Mouse (Mus musculus): ENCODE results near the gene Fabp6. TPM values are rescaled to one million over a fixed set of nuclear protein-coding genes. Genes with fewer than 3 reads are reported as not detected.

Gene Fabp6
- polyA plus RNA-seq (2017; shearing (Covaris generic)): not detected

DNA sequence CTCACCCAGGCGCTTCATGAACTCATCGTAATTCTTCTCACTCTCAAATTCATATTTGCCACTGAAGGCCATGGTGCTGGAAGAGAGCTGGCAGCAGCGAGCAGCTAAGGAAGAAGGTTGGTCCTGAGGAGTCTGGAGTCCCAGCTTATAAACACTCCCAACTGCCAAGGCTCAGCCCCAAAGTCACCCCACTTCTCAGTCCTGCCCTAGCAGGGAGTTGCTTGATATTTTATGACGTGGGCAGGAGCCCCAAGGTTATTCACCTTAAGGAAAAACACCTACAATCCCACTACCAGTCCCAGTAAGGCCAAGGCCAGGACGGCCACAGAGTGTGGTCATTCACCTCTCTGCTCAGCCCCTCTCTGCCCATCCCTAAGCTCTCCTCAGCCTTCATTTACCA, at the start of gene Fabp6:
Gene Fabp6 (minus strand): TSS at position 101 of the 400 bp plus-strand sequence.

DNA sequence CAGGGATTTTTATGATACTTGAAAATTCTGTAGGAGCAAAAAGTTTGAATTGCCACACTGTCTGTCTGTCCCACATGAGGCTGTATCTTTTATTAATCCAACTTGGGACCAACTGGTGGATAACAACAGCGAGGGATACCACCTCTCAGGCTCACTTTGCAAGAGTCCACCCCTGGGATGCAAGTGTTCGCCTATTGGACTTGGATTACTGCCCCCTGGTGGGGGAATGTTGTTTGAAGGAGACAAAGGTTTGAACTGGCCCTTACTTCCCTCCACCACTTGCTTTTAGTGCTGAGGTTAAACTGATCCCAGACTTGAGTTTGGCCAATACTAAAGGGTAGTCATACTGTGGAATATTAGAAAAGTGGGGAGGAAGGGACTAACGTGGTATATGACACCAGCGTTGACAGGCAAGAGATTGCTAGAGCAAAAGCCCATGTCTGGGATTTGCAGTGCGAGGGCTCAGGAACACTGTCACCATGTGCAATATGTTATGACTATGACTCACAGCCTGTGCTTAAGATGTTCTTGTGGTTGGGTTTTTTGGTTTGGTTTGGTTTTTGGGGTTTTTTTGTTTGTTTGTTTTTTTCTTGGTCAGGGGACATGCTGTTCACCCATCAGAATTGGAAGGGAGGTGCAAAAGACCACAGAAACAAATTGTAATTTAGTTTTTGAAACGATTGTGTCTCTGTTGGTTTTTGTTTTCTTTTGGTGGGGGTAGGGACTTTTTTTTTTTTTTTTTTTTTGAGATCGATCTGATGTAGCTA, 14.8 kb downstream of the Fabp6 start, which contains the start of gene 4933415A04Rik:
Gene 4933415A04Rik (plus strand): TSS at position 717 of the 767 bp plus-strand sequence.

Other genes with a start within 250 kb of the Fabp6 start
- gene Pttg1, start 175.3 kb downstream of the Fabp6 start, polyA plus RNA-seq (2017; shearing (Covaris generic)): 176 TPM
- gene Slu7, start 167.8 kb downstream of the Fabp6 start, polyA plus RNA-seq (2017; shearing (Covaris generic)): 106 TPM
- gene C1qtnf2, start 127.3 kb downstream of the Fabp6 start, polyA plus RNA-seq (2017; shearing (Covaris generic)): not detected
- gene Ccnjl, start 72.8 kb downstream of the Fabp6 start, polyA plus RNA-seq (2017; shearing (Covaris generic)): 0.32 TPM
- not detected for gene 4933415A04Rik, start 14.5 kb downstream of the Fabp6 start, polyA plus RNA-seq (2017; shearing (Covaris generic))
- gene Pwwp2a, start 80.5 kb upstream of the Fabp6 start, polyA plus RNA-seq (2017; shearing (Covaris generic)): 13.3 TPM
- gene Ttc1, start 146.5 kb upstream of the Fabp6 start, polyA plus RNA-seq (2017; shearing (Covaris generic)): 81.3 TPM

Data from CD4-positive, CD25-positive, alpha-beta regulatory T cell, adult 9 weeks (primary cell).